Mouse (Mus musculus) brain, embryonic 14.5 days (tissue): Measurements from ENCODE around the gene Ntf5. TPM values are rescaled to one million over a fixed set of nuclear protein-coding genes. Genes with fewer than 3 reads are reported as not detected.

Experiments
- DNase-seq: peaks from one replicate; pipeline ENCODE4 v3.0.0-alpha.2; 2011; ENCODE audit warnings: low read depth
- CTCF ChIP-seq: fragments of 200-500 bp; IDR thresholded peaks from 2 replicates; pipeline ENCODE4 v1.5.1; 2012; ENCODE audit warnings: inconsistent platforms, mild to moderate bottlenecking, moderate library complexity, borderline replicate concordance; ENCODE audit not compliant: insufficient read depth, insufficient read length; ENCODE audit errors: extremely low read depth
- POLR2A ChIP-seq: fragments of 200-500 bp; IDR thresholded peaks from 2 replicates; pipeline ENCODE4 v1.6.1; 2012; ENCODE audit warnings: mild to moderate bottlenecking, inconsistent platforms, borderline replicate concordance; ENCODE audit not compliant: poor library complexity, insufficient read depth, insufficient read length, severe bottlenecking; ENCODE audit errors: extremely low read depth
- polyA plus RNA-seq: library from polyadenylated mRNA; depleted of rRNA; stranded (reverse); fragments of >200 nt; gene quantifications from 2 replicates; pipeline ENCODE4 v1.2.3, GENCODE M21; 2012

Gene Ntf5
- polyA plus RNA-seq, 1 experiment, result 0.27 TPM

DNA sequence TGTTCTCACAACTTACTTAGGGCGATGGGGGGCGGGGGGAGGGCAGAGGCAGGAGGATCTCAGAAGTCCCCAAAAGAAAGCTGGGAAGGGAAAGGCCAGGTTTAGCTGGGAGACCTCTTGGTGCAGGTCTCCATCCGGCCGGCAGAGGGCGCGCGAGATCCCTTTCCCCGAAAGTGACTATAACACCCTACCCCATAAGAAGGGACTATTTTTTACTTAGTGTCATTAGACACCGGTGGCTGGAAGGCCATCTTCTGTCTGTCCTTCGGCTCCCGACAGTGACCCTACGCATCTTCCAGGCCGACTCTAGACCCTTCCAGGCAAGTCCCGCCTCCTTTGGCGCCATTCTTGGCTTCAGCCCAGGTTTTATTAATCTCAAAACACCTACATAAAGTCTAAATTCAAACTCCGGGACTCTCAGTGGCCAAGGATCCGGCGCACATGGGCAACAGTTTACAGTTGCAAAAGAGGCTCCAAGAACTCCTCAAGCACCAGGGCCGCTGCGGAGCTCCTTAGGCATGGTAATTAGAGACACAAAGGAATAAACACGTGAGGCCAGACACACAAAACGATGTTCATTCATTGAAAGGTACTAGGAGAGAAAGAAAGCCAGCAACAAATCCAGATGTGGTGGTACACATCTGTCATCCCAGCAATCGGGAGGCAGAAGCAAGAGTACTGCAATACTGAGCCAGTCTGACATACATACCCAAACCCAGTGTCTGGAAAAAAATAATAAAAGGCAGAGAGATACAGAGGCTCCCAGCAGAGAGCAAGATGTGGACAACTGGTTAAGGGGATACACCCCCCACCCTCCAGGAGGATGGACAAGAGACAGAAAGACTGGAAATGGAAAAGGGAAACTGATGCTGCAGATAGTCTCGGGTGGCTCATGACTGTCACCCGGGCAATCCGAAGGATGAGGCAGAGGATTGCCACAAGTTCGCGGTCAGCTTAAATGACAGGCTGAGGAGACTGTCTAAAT lies 8.1 kb upstream of the Ntf5 start, which contains the start of gene Kcna7:
Gene Kcna7, plus strand, starts transcription at position 563 of the 985 bp plus-strand sequence.
- TF ChIP-seq CTCF (peak; percentile 93), POLR2A (no peak)
- peak; percentile 26 for DNase-seq

GRCm38 (mm10) chr7:45406157-45407156 lies 7.0 kb upstream of the Ntf5 start:
- DNase-seq, result no peak

DNA sequence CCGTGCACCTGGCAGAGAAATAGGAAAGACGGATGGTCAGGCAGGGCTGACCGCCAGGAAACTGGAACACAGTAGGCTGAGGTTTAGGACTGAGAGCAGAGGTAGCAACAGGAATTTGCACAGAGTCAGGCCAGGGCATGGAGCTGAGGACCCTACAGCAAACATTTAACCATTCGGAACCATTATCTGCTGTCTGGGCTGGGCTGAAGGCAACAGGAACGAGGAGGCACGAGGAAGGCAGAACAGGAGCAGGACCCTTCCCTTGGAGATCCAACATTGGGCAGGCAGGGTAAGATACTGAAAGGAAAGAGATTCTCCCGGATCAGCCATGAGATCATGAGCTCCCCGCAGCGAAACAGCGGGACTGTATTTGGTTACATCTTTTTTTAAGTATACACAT lies 5.7 kb upstream of the Ntf5 start:
- DNase-seq, result no peak
- TF ChIP-seq POLR2A, result no peak
- TF ChIP-seq CTCF, result no peak

More at GRCm38 (mm10) chr7:45406157-45407156, 7.0 kb upstream of the Ntf5 start:
- TF ChIP-seq CTCF (no peak), POLR2A (no peak)

- TF ChIP-seq POLR2A (no peak), CTCF (no peak)
- no peak for DNase-seq
Observed at GRCm38 (mm10) chr7:45408351-45408750, 5.1 kb upstream of the Ntf5 start.

GRCm38 (mm10) chr7:45408949-45409348 lies 4.5 kb upstream of the Ntf5 start:
- no peak for TF ChIP-seq POLR2A
- no peak for TF ChIP-seq CTCF
- no peak for DNase-seq

DNA sequence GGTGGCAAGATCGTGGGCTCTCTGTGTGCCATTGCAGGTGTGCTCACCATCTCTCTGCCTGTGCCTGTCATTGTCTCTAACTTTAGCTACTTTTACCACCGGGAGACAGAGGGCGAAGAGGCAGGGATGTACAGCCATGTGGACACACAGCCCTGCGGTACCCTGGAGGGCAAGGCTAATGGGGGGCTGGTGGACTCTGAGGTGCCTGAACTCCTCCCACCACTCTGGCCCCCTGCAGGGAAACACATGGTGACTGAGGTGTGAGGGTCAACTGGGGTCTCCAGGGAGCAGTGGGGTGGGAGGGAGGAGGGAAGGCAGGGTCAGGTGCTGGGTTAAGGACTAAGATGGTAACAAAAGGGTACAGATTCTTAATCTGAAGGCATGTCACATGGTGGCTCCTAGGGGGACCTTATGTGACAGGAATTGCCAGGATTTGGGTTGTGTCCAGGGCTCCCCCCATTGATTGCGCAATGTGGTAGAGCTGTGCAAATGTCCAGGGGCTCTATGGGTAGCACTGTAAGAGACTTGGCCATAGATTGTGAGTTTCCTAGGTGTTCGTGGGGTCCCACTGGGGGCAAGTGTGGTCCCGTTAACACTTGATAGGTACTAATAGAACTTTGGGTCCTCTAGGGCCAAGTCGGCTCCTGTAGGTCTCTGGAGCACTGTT lies 3.9 kb upstream of the Ntf5 start:
- no peak for DNase-seq
- no peak for TF ChIP-seq POLR2A
- no peak for TF ChIP-seq CTCF

- no peak for DNase-seq
Observed at GRCm38 (mm10) chr7:45412421-45412820, 1.1 kb upstream of the Ntf5 start.

GRCm38 (mm10) chr7:45413864-45414739 lies 607 bp downstream of the Ntf5 start:
- DNase-seq, result no peak
- no peak for TF ChIP-seq CTCF
- TF ChIP-seq POLR2A, result no peak

More at GRCm38 (mm10) chr7:45412421-45412820, 1.1 kb upstream of the Ntf5 start:
- TF ChIP-seq CTCF (no peak), POLR2A (no peak)

- no peak for TF ChIP-seq CTCF
- TF ChIP-seq POLR2A, result no peak
- DNase-seq, result no peak
Observed at GRCm38 (mm10) chr7:45414740-45415224, 1.3 kb downstream of the Ntf5 start.
